Mouse (Mus musculus): ENCODE measurements around the gene Timm9. TPM values are rescaled to one million over a fixed set of nuclear protein-coding genes. Genes with fewer than 3 reads are reported as not detected.

The Timm9 gene
- polyA plus RNA-seq (2015; fragmentation: Nextera tagmentation; extraction: Ambion mirVana): 78.8 and 79.2 TPM in 2 replicates

- Histone ChIP-seq H3K9me3 (no peaks in the 10 kb centered on the region), H3K9ac (peak within 1 kb of the TSS; percentile 96), H3K27ac (peak within 1 kb of the TSS; percentile 79), H3K4me2 (replicated peaks) (peak within 1 kb of the TSS; percentile 95), H3K4me3 (peak within 1 kb of the TSS; percentile 94), H3K27me3 (no peaks in the 10 kb centered on the region), H3K36me3 (peaks cover 31% of the 10 kb centered on the region), H3K4me1 (peaks cover 29% of the 10 kb centered on the region)
- peak; percentile 89 for ATAC-seq (ENCODE audit: low FRiP score, low read depth)
- WGBS: under 1% methylated on average over 52 of the region's 52 CpGs
These were observed at the start of gene Timm9, which contains the start of gene 2700049A03Rik for GRCm38 (mm10) chr12:71136130-71136973. Timm9 (minus strand) TSS chr12:71136684. 2700049A03Rik (plus strand) TSS chr12:71136848.

- H3K4me2 ChIP-seq (replicated peaks): no peak overlapping the region
- H3K9ac ChIP-seq: no peak overlapping the region
- no peaks in the 10 kb centered on the region for H3K27me3 ChIP-seq
- no peak for ATAC-seq (ENCODE audit: low FRiP score, low read depth)
- no peak overlapping the region for H3K4me3 ChIP-seq
- H3K4me1 ChIP-seq: no peaks in the 10 kb centered on the region
- H3K36me3 ChIP-seq: peaks cover 59% of the 10 kb centered on the region
- 94% methylated on average over 4 of the region's 4 CpGs for whole genome bisulfite sequencing
- H3K27ac ChIP-seq: no peak overlapping the region
- no peaks in the 10 kb centered on the region for H3K9me3 ChIP-seq
These were observed 47.9 kb upstream of the Timm9 start for GRCm38 (mm10) chr12:71184396-71184795.

GRCm38 (mm10) chr12:71183736-71184135 lies 47.3 kb upstream of the Timm9 start:
- Histone ChIP-seq H3K27ac (no peak overlapping the region), H3K4me1 (no peaks in the 10 kb centered on the region), H3K4me2 (replicated peaks) (no peak overlapping the region), H3K36me3 (peaks cover 61% of the 10 kb centered on the region), H3K27me3 (no peaks in the 10 kb centered on the region), H3K9me3 (no peaks in the 10 kb centered on the region), H3K9ac (no peak overlapping the region), H3K4me3 (no peak overlapping the region)
- ATAC-seq (ENCODE audit: low FRiP score, low read depth): no peak
- 93% methylated on average over 3 of the region's 3 CpGs for WGBS

GRCm38 (mm10) chr12:71169911-71170310 lies 33.4 kb upstream of the Timm9 start:
- H3K4me3 ChIP-seq: no peak overlapping the region
- WGBS: 82% methylated on average over 1 of the region's 1 CpGs
- no peak for ATAC-seq (ENCODE audit: low FRiP score, low read depth)
- H3K4me2 ChIP-seq (replicated peaks): no peak overlapping the region
- H3K36me3 ChIP-seq: peaks cover 65% of the 10 kb centered on the region
- H3K27ac ChIP-seq: no peak overlapping the region
- no peak overlapping the region for H3K9ac ChIP-seq
- H3K27me3 ChIP-seq: no peaks in the 10 kb centered on the region
- no peaks in the 10 kb centered on the region for H3K4me1 ChIP-seq
- no peaks in the 10 kb centered on the region for H3K9me3 ChIP-seq

- no peak overlapping the region for H3K4me3 ChIP-seq
- no peaks in the 10 kb centered on the region for H3K4me1 ChIP-seq
- H3K4me2 ChIP-seq (replicated peaks): no peak overlapping the region
- H3K36me3 ChIP-seq: peaks cover 74% of the 10 kb centered on the region
- ATAC-seq (ENCODE audit: low FRiP score, low read depth): no peak
- no peaks in the 10 kb centered on the region for H3K27me3 ChIP-seq
- H3K27ac ChIP-seq: no peak overlapping the region
- no peak overlapping the region for H3K9ac ChIP-seq
- WGBS: 94% methylated on average over 9 of the region's 9 CpGs
- no peaks in the 10 kb centered on the region for H3K9me3 ChIP-seq
These were observed 27.9 kb upstream of the Timm9 start for GRCm38 (mm10) chr12:71164410-71164809.

- H3K4me3 ChIP-seq: no peak overlapping the region
- H3K27ac ChIP-seq: no peak overlapping the region
- H3K27me3 ChIP-seq: no peaks in the 10 kb centered on the region
- no peak overlapping the region for H3K4me2 ChIP-seq (replicated peaks)
- 89% methylated on average over 6 of the region's 6 CpGs for WGBS
- no peak for ATAC-seq (ENCODE audit: low FRiP score, low read depth)
- no peak overlapping the region for H3K9ac ChIP-seq
- H3K9me3 ChIP-seq: no peaks in the 10 kb centered on the region
- H3K36me3 ChIP-seq: peaks cover 78% of the 10 kb centered on the region
- no peaks in the 10 kb centered on the region for H3K4me1 ChIP-seq
These were observed 21.5 kb upstream of the Timm9 start for GRCm38 (mm10) chr12:71157974-71158373.

GRCm38 (mm10) chr12:71154979-71155378 lies 18.5 kb upstream of the Timm9 start:
- H3K9ac ChIP-seq: no peak overlapping the region
- H3K4me1 ChIP-seq: no peaks in the 10 kb centered on the region
- no peak overlapping the region for H3K4me3 ChIP-seq
- H3K27me3 ChIP-seq: no peaks in the 10 kb centered on the region
- peaks cover 74% of the 10 kb centered on the region for H3K36me3 ChIP-seq
- no peak overlapping the region for H3K4me2 ChIP-seq (replicated peaks)
- no peaks in the 10 kb centered on the region for H3K9me3 ChIP-seq
- WGBS: 92% methylated on average over 6 of the region's 6 CpGs
- no peak for ATAC-seq (ENCODE audit: low FRiP score, low read depth)
- H3K27ac ChIP-seq: no peak overlapping the region

GRCm38 (mm10) chr12:71150167-71150566 lies 13.7 kb upstream of the Timm9 start:
- no peak overlapping the region for H3K4me3 ChIP-seq
- no peak overlapping the region for H3K27ac ChIP-seq
- H3K4me1 ChIP-seq: no peaks in the 10 kb centered on the region
- H3K27me3 ChIP-seq: no peaks in the 10 kb centered on the region
- H3K4me2 ChIP-seq (replicated peaks): no peak overlapping the region
- 92% methylated on average over 8 of the region's 8 CpGs for WGBS
- peaks cover 79% of the 10 kb centered on the region for H3K36me3 ChIP-seq
- no peak for ATAC-seq (ENCODE audit: low FRiP score, low read depth)
- H3K9ac ChIP-seq: no peak overlapping the region
- H3K9me3 ChIP-seq: no peaks in the 10 kb centered on the region

- Histone ChIP-seq H3K4me3 (no peak overlapping the region), H3K27me3 (no peaks in the 10 kb centered on the region), H3K27ac (no peak overlapping the region), H3K9me3 (no peaks in the 10 kb centered on the region), H3K9ac (no peak overlapping the region), H3K36me3 (peaks cover 78% of the 10 kb centered on the region), H3K4me1 (no peaks in the 10 kb centered on the region), H3K4me2 (replicated peaks) (no peak overlapping the region)
- no peak for ATAC-seq (ENCODE audit: low FRiP score, low read depth)
- WGBS: 88% methylated on average over 6 of the region's 6 CpGs
These were observed 13.0 kb upstream of the Timm9 start for GRCm38 (mm10) chr12:71149456-71149855.

- H3K27ac ChIP-seq: no peak overlapping the region
- no peak overlapping the region for H3K4me3 ChIP-seq
- 95% methylated on average over 9 of the region's 9 CpGs for WGBS
- no peak overlapping the region for H3K9ac ChIP-seq
- no peak for ATAC-seq (ENCODE audit: low FRiP score, low read depth)
- H3K36me3 ChIP-seq: peaks cover 81% of the 10 kb centered on the region
- H3K27me3 ChIP-seq: no peaks in the 10 kb centered on the region
- H3K9me3 ChIP-seq: no peaks in the 10 kb centered on the region
- H3K4me2 ChIP-seq (replicated peaks): no peak overlapping the region
- H3K4me1 ChIP-seq: no peaks in the 10 kb centered on the region
These were observed 12.3 kb upstream of the Timm9 start for GRCm38 (mm10) chr12:71148801-71149200.

GRCm38 (mm10) chr12:71147641-71148040 lies 11.2 kb upstream of the Timm9 start:
- no peak overlapping the region for H3K4me2 ChIP-seq (replicated peaks)
- 83% methylated on average over 3 of the region's 3 CpGs for WGBS
- no peak for ATAC-seq (ENCODE audit: low FRiP score, low read depth)
- H3K4me1 ChIP-seq: no peaks in the 10 kb centered on the region
- H3K27me3 ChIP-seq: no peaks in the 10 kb centered on the region
- H3K9ac ChIP-seq: no peak overlapping the region
- no peaks in the 10 kb centered on the region for H3K9me3 ChIP-seq
- no peak overlapping the region for H3K4me3 ChIP-seq
- no peak overlapping the region for H3K27ac ChIP-seq
- peaks cover 82% of the 10 kb centered on the region for H3K36me3 ChIP-seq

GRCm38 (mm10) chr12:71141189-71141588 lies 4.7 kb upstream of the Timm9 start:
- no peak overlapping the region for H3K4me3 ChIP-seq
- H3K9me3 ChIP-seq: no peaks in the 10 kb centered on the region
- H3K4me2 ChIP-seq (replicated peaks): no peak overlapping the region
- H3K27ac ChIP-seq: no peak overlapping the region
- no peak overlapping the region for H3K9ac ChIP-seq
- no peaks in the 10 kb centered on the region for H3K27me3 ChIP-seq
- peaks cover 63% of the 10 kb centered on the region for H3K36me3 ChIP-seq
- ATAC-seq (ENCODE audit: low FRiP score, low read depth): no peak
- H3K4me1 ChIP-seq: peaks cover 20% of the 10 kb centered on the region

Data from limb, embryonic 13.5 days (tissue).